Mouse (Mus musculus) v-Abl transformed pro-B cells (cell line): ENCODE data around the gene Mxi1.

ENCODE experiments used
- in situ Hi-C, 2 experiments: fragments of 400-800 bp; cut with MboI; formaldehyde crosslinking; loops; one replicate each; pipeline ENCODE4 v1.15.1; 2025; ENCODE audit not compliant: unreplicated experiment in 2 of 2

The Mxi1 gene

GRCm38 (mm10) chr19:53391386-53391785 lies 81.1 kb downstream of the Mxi1 start:
- in situ Hi-C loops = loop anchor here (5.0 to 25.0 kb wide), 6 partner anchors 246 to 1923 kb away; partner anchors contain the start of genes Vti1a (in 1 of the 2) and Zdhhc6 (in 1 of the 2)

- in situ Hi-C loops = loop anchor here (5.0 to 25.0 kb wide), 6 partner anchors 246 to 1923 kb away; partner anchors contain the start of genes Vti1a (in 1 of the 2) and Zdhhc6 (in 1 of the 2)
Measured at GRCm38 (mm10) chr19:53391787-53392186, 81.5 kb downstream of the Mxi1 start.

GRCm38 (mm10) chr19:53392781-53393343 lies 82.5 kb downstream of the Mxi1 start:
- in situ Hi-C loops = loop anchor here (5.0 to 25.0 kb wide), 6 partner anchors 244 to 1922 kb away; partner anchors contain the start of genes Vti1a (in 1 of the 2) and Zdhhc6 (in 1 of the 2)

GRCm38 (mm10) chr19:53393646-53394045 lies 83.3 kb downstream of the Mxi1 start:
- in situ Hi-C loops = loop anchor here (5.0 to 25.0 kb wide), 6 partner anchors 244 to 1921 kb away; partner anchors contain the start of genes Vti1a (in 1 of the 2) and Zdhhc6 (in 1 of the 2)

- in situ Hi-C loops = loop anchor here (5.0 to 25.0 kb wide), 6 partner anchors 243 to 1920 kb away; partner anchors contain the start of genes Vti1a (in 1 of the 2) and Zdhhc6 (in 1 of the 2)
Measured at GRCm38 (mm10) chr19:53394552-53394951, 84.2 kb downstream of the Mxi1 start.

GRCm38 (mm10) chr19:53394956-53395355 lies 84.6 kb downstream of the Mxi1 start:
- in situ Hi-C loops = loop anchor here (5.0 to 25.0 kb wide), 7 partner anchors 237 to 1920 kb away; partner anchors contain the start of genes Vti1a (in 1 of the 2) and Zdhhc6 (in 1 of the 2)

- in situ Hi-C loops = loop anchor here (5.0 to 25.0 kb wide), 6 partner anchors 236 to 1919 kb away; partner anchors contain the start of genes Vti1a (in 1 of the 2) and Zdhhc6 (in 1 of the 2)
Measured at GRCm38 (mm10) chr19:53395805-53396204, 85.5 kb downstream of the Mxi1 start.

GRCm38 (mm10) chr19:53397451-53398233 lies 87.3 kb downstream of the Mxi1 start:
- in situ Hi-C loops = loop anchor here (5.0 to 25.0 kb wide), 6 partner anchors 235 to 1917 kb away; partner anchors contain the start of genes Vti1a (in 1 of the 2) and Zdhhc6 (in 1 of the 2)

GRCm38 (mm10) chr19:53399213-53399612 lies 88.9 kb downstream of the Mxi1 start:
- in situ Hi-C loops = loop anchor here (5.0 to 25.0 kb wide), 6 partner anchors 233 to 1916 kb away; partner anchors contain the start of genes Vti1a (in 1 of the 2) and Zdhhc6 (in 1 of the 2)

GRCm38 (mm10) chr19:53400332-53401110 lies 90.2 kb downstream of the Mxi1 start:
- in situ Hi-C loops = no loop called here

- in situ Hi-C loops = no loop called here
Measured at GRCm38 (mm10) chr19:53402741-53403432, 92.6 kb downstream of the Mxi1 start.

- in situ Hi-C loops = no loop called here
Measured at GRCm38 (mm10) chr19:53404219-53404836, 94.0 kb downstream of the Mxi1 start.

- in situ Hi-C loops = no loop called here
Measured at GRCm38 (mm10) chr19:53404837-53405356, 94.6 kb downstream of the Mxi1 start.

- in situ Hi-C loops = no loop called here
Measured at GRCm38 (mm10) chr19:53405810-53406209, 95.5 kb downstream of the Mxi1 start.

- in situ Hi-C loops = no loop called here
Measured at GRCm38 (mm10) chr19:53407350-53407749, 97.0 kb downstream of the Mxi1 start.

- in situ Hi-C loops = no loop called here
Measured at GRCm38 (mm10) chr19:53408398-53408797, 98.1 kb downstream of the Mxi1 start.

GRCm38 (mm10) chr19:53409663-53410307 lies 99.5 kb downstream of the Mxi1 start:
- in situ Hi-C loops = no loop called here

- in situ Hi-C loops = no loop called here
Measured at GRCm38 (mm10) chr19:53412149-53412848, 102.0 kb downstream of the Mxi1 start.
